Mouse (Mus musculus) gastrocnemius, adult 18-20 months (tissue): ENCODE results near the gene Tmx2. TPM values are rescaled to one million over a fixed set of nuclear protein-coding genes. Genes with fewer than 3 reads are reported as not detected.
A peak's percentile ranks its signal among the peaks of the same experiment; 100 is the strongest.
"Not testable (repeated sequence)": the region's sequence is repeated elsewhere in the genome, so short reads cannot be mapped to it uniquely, and the experiment has no call there.

ENCODE experiments used
- DNase-seq: peaks from one replicate; pipeline ENCODE4 v3.0.0; 2021; ENCODE audit warnings: low spot score
- long read RNA-seq, 2 experiments: library from polyadenylated mRNA; stranded (forward); transcript quantifications; one replicate each; pipeline ENCODE4 v2.0.0; 2021
- total RNA-seq, 2 experiments: library from RNA; stranded (reverse); gene quantifications; 2 replicates each; pipeline ENCODE4 v1.2.3; 2021

The Tmx2 gene
- total RNA-seq: 10 to 100 TPM; 45.5 to 47.7 TPM
- long read RNA-seq, experiment 1, transcript Tmx2-201 (8 exons, 1,977 nt): major isoform, 109 of 116 reads
- long read RNA-seq, experiment 1, partial matches to known transcripts: 0 of 116 reads
- long read RNA-seq, experiment 1, other reads (novel, unspliced or antisense): 7 of 116 reads
- long read RNA-seq, experiment 2, transcript Tmx2-201 (8 exons, 1,977 nt): major isoform, 81 of 84 reads
- long read RNA-seq, experiment 2, partial matches to known transcripts: 0 of 84 reads
- long read RNA-seq, experiment 2, other reads (novel, unspliced or antisense): 3 of 84 reads

- DNase-seq: no peak
These were observed at the start of gene Tmx2 for GRCm38 (mm10) chr2:84679016-84679415. TSS of gene Tmx2 (minus strand) at chr2:84679140.

- DNase-seq: not testable (repeated sequence)
These were observed 49.3 kb upstream of the Tmx2 start for GRCm38 (mm10) chr2:84728191-84728590.

GRCm38 (mm10) chr2:84727172-84727858 is 48.4 kb upstream of the Tmx2 start, which contains the start of gene Clp1:
TSS of gene Clp1 (minus strand) at chr2:84727350.
- DNase-seq: peak; percentile 97

DNA sequence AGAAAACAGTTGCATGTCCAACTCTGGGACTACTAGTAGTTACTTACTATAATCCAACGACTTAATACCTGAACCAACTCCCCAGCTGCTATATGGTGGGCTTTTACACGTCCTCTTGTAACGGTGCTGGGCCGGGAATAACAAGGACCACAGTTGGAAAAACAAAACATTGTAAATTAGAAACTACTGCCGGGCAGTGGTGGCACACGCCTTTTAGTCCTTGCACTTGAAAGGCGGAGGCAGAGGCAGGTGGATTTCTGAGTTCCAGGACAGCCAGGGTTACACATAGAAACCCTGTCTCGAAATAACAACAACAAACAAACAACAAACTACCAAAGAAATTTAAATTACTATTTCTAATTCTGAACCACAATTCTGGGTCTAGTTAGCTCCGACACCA is 47.8 kb upstream of the Tmx2 start:
- no peak for DNase-seq

DNA sequence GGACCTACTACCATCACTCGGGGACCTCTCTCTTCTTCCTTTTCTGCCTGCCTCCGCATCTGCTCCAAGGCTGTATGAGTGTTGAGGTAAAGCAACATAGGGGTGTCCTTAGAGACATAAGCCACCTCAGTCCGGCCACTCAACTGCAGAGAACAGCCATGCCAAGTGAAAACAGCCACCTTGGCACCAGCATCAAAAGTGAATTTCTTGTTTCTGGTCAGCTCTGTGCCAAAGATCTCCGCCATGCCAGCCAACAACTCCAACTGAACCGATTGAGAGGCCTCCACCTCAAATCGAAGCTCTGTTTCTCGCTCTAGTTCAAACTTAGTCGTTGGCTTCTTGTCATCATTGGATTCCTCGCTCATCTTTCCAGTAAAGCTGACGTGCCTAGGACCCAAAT is 46.8 kb upstream of the Tmx2 start:
- DNase-seq: no peak

- DNase-seq: no peak
These were observed 44.9 kb upstream of the Tmx2 start for GRCm38 (mm10) chr2:84723856-84724255.

DNA sequence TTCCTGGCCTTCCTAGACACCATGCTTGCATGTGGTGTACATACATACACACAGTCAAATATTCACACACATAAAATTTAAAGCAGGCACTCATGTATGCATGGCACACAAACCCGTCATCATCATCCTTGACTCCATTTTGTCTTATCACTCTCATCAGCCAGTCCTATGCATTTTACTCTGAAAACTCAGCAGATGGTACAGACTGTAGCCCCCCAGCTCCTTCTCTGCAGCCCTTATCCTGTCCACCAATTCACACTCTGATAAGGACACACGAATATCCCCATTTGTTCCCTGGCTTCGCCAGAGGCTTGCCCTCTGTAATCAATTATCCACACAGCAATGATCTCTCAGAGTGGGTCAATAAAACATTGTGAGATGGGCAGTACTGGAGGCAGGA is 42.2 kb upstream of the Tmx2 start:
- no peak for DNase-seq

DNA sequence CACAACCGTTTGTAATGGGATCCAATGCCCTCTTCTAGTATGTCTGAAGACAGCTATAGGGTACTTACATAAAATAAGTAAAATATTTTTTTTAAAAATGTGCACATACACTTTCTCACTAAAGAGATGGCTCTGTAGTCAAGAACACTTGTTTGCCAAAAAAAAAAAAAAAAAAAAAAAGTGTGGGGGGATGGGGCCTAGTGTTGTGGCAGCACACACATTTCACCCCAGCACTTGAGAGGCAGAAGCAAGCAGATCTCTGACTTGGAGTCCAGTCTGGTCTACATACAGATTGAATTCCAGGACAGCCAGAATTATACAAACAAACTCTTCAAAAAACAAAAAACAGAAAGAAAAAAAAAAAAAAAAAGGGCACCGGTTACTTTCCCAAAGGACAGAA is 41.8 kb upstream of the Tmx2 start:
- no peak for DNase-seq

GRCm38 (mm10) chr2:84717357-84717756 is 38.4 kb upstream of the Tmx2 start:
- no peak for DNase-seq

DNA sequence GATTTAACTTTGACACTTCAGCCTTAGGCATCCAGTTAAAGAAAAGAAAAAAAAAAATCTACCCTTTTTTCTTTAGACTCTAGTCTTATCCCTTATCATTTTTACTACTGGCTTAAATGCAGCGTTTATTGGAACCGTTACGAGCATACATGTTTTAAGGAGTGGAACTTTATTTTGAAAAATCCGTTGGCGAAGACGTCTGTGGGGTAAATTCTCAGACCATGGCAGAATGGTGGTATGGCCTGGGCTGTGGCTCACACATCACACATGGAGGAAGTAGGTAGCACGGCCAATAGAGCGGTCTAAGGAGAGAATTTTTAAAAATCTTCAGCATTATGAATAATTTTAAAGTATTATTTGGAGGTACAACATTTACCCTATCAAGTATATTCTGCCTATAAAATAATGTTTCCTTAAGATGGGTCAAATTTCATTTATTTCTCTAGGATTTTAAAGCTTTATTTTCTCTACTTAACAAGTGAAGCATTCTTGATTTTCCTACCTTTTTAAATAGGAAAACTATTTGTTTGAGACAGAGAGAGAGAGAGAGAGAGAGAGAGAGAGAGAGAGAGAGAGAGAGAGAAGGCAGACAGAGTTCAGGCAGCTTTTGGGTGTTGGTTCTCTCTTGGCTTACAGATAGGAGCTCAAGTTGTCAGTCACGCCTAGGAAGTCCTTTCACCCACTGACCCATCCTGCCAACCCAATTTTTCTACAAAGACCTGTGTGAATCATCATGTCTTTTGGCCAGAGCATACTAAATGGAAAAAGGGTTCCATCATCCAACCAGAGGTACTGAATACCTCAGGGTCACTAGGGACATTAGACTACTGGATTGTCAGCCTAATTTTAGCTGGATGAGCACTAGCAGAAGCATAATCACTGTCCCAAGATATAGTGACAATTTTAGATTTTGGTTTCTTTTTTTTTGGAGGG is 37.7 kb upstream of the Tmx2 start:
- peak; percentile 24 for DNase-seq

GRCm38 (mm10) chr2:84715562-84716361 is 36.8 kb upstream of the Tmx2 start:
- no peak for DNase-seq

DNA sequence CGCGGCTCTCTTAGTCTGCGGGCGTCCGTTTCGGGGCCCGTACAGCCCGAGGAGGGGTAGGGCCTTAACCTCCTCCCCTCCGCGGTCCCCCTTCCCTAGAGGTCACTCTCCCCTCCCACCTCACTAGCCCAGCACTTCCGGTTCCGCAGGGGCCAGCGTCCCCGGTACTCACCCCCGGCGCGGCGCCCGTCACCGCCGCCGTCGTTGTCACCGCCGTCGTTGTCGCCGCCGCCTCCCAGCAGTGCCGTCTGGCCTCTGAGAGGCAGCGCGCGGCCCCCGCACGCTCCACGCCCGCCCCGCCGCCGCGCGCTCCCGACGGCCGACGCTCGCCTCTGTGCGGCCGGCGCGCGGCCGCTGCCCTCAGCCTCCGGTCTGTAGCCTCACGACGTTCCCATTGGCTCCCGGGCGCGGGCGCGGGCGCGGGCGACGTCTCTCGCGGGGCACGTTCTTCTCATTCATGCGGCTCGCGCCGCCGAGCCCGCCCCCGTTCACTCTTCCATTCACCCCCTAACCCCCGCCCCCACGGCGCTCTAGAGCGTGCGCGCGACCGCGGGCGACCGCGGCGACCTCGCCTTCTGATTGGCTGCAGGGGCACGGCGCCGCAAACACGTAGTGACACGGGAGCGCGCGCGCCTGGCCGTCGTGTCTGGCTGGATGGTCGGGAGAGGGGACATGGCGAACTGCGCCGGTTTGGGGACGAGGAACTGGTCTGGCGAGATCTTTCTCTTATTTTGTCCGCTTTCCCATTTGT is 36.0 kb upstream of the Tmx2 start, which contains the start of gene Zdhhc5:
Gene Zdhhc5 (minus strand): TSS at position 370 of the 751 bp plus-strand sequence.
- DNase-seq: peak; percentile 99

- no peak for DNase-seq
These were observed 35.5 kb upstream of the Tmx2 start for GRCm38 (mm10) chr2:84714422-84714810.

DNA sequence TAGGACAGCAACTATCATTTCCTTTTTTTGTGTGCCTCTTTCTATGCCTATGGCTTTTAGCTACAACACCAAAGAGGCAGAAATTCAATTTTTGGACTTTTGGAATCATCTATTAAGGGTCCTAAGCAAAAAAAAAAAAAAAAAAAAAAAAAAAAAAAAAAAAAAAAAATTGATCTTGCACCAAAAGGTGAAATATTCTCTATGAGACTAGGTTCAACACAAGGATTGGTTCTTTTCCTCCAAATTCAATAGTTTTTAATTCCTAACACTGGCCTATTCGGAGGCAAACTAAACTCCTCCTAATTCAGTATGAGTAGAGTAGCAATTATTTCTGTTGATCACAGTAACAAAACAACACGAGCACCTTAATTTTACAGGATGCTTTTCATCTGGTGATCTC is 33.0 kb upstream of the Tmx2 start:
- no peak for DNase-seq

- no peak for DNase-seq
These were observed 28.6 kb upstream of the Tmx2 start for GRCm38 (mm10) chr2:84707523-84707922.

- DNase-seq: no peak
These were observed 26.4 kb upstream of the Tmx2 start for GRCm38 (mm10) chr2:84705295-84705694.

DNA sequence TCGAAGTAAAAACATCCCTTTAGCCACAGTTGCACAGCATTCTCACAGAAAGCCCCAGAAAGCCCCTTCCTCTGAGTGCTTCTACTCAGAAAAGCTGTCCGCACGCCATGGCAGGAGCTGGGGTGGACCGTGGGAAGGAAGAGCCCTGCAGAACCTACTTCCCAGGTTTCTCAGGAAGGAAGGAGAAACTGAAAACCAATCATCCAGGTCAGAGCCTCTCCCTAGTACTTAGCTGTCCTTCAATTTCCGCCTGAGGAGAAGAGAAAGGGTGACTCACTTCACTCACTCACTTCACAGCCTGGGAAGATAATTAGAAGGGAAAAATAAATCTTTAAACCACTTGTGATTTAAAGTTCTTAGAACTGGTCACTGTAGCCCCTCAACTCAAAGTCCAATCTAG is 25.4 kb upstream of the Tmx2 start:
- DNase-seq: no peak

DNA sequence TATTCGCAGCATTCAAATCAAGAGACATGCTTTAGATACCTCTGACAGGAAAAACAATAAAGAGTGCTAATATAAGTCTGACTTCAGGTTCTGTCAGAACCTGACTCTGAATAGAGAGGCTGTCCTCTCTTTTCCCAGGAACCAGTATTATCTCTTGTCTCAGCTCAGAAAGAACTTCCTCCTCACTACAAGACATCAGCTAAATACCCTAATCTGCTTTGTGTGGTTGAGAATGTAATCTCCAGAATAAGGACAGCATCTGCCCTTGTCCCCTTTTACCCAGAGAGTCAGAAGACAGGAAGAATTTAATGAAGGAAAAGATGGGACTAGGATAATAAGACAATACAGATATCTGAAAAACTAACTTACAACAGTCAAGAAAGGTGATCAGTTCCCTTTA is 24.6 kb upstream of the Tmx2 start:
- no peak for DNase-seq

DNA sequence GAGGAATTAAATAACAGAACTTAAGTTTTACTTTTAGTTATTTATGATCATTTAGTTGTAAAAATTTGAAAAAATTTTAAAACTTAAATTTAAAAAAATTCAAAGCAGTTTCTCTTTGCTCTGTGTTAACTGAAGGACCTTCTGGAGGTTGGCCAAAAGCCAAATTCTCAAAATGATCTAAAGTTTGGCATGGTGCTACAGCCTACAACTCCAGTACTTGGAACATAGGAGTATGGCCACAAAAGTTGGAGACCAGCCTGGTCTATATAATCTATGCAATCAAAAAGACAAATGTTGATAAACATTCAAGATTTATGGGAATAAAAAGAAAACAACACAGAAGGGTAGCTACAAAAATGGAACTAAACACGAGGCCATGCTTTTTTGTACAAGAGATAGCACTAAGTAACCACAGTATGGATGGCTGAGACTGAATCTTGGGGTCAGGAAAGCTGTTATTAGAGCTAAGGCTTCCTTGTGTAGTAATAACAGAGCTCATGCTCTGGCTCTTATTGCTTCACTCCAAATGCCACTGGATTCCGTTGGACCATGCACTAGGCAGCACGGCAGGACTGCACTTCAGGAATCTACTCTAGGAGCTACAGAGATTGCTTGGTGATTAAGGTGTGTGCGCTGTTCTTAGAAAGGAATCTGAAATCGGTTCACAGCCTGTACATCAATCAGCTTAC is 16.2 kb upstream of the Tmx2 start:
- DNase-seq: no peak

GRCm38 (mm10) chr2:84690050-84690449 is 11.1 kb upstream of the Tmx2 start:
- no peak for DNase-seq
